Mouse (Mus musculus) spleen, adult 10 weeks (tissue): Measurements from ENCODE around the gene Krt81. TPM values are rescaled to one million over a fixed set of nuclear protein-coding genes. Genes with fewer than 3 reads are reported as not detected.

Experiments used
- polyA plus RNA-seq: library from polyadenylated mRNA; stranded (reverse); fragments of 350-450 nt; fragmentation: Illumina TruSeq; extraction: RNeasy Lipid Tissue Mini Kit (QIAGEN cat#74804); gene quantifications from one replicate; pipeline ENCODE4 v1.2.3, GENCODE M21; 2015; ENCODE audit warnings: low replicate concordance; ENCODE audit not compliant: insufficient read depth

Gene Krt81
- not detected for polyA plus RNA-seq

GRCm38 (mm10) chr15:101463651-101464050 lies at the start of gene Krt81:
Krt81 (minus strand) TSS chr15:101463751.

GRCm38 (mm10) chr15:101491431-101491830 lies 27.9 kb upstream of the Krt81 start, which contains the start of gene Krt83:
Krt83 (minus strand) TSS chr15:101491512.

DNA sequence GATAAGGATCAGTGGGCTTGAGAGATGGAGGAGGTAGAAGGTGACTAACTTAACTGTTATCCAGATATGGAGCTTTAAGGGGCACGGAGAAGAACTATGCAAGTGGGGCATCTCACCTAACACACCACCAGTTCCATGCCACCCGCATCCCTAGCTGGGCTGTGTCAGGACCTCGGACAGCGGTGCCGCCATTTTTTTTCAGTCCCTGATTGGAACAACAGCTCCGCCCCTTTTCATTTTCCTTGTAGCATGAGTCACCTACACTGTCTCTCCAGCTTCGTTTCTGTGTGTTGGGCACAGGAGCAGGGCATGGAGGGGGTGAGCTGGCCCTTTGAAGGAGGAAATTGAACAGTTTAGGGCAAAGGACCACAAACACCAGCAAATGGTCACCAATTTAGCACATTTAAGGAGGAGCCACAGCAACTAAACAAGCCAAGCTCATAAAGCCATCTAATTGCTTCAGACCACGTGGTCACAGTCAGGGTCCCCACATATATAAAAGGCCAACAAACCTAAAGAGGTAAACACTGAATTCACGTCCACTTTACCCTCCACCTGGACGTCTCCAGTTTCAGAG lies 9.5 kb upstream of the Krt81 start, which contains the start of gene Krt86:
Krt86 (plus strand) TSS at position 527 of the 577 bp plus-strand sequence.

GRCm38 (mm10) chr15:101447444-101447843 lies 16.1 kb downstream of the Krt81 start, which contains the start of gene Krt88:
Krt88 (plus strand) TSS chr15:101447744.

GRCm38 (mm10) chr15:101438555-101438954 lies 25.0 kb downstream of the Krt81 start, which contains the start of gene Krt87:
Krt87 (minus strand) TSS chr15:101438804.

GRCm38 (mm10) chr15:101410775-101411174 lies 52.8 kb downstream of the Krt81 start, which contains the start of gene Krt7:
Krt7 (plus strand) TSS chr15:101411043.

Other genes with a start within 250 kb of the Krt81 start
- gene Grasp, start 239.6 kb downstream of the Krt81 start, polyA plus RNA-seq = 1.1 TPM
- 30.7 TPM for gene Nr4a1, start 209.5 kb downstream of the Krt81 start, polyA plus RNA-seq
- 6.4 TPM for gene Atg101, start 179.5 kb downstream of the Krt81 start, polyA plus RNA-seq
- not detected for gene 6030408B16Rik, start 170.5 kb downstream of the Krt81 start, polyA plus RNA-seq
- 6.9 TPM for gene Krt80, start 93.6 kb downstream of the Krt81 start, polyA plus RNA-seq
- 1.7 TPM for gene Krt7, start 52.7 kb downstream of the Krt81 start, polyA plus RNA-seq
- not detected for gene Krt87, start 24.9 kb downstream of the Krt81 start, polyA plus RNA-seq
- not detected for gene Krt88, start 16.0 kb downstream of the Krt81 start, polyA plus RNA-seq
- not detected for gene Krt86, start 9.7 kb upstream of the Krt81 start, polyA plus RNA-seq
- gene Krt83, start 27.8 kb upstream of the Krt81 start, polyA plus RNA-seq = not detected
- gene Gm49425, start 53.5 kb upstream of the Krt81 start, polyA plus RNA-seq = not detected
- gene Krt84, start 69.1 kb upstream of the Krt81 start, polyA plus RNA-seq = not detected
- not detected for gene Krt82, start 86.9 kb upstream of the Krt81 start, polyA plus RNA-seq
- gene Krt90, start 99.2 kb upstream of the Krt81 start, polyA plus RNA-seq = not detected
- not detected for gene Krt75, start 110.2 kb upstream of the Krt81 start, polyA plus RNA-seq
- not detected for gene Gm5414, start 164.4 kb upstream of the Krt81 start, polyA plus RNA-seq
- not detected for gene Gm5478, start 183.6 kb upstream of the Krt81 start, polyA plus RNA-seq
- not detected for gene Krt6b, start 216.5 kb upstream of the Krt81 start, polyA plus RNA-seq
- gene Krt6a, start 230.6 kb upstream of the Krt81 start, polyA plus RNA-seq = not detected
- gene Krt5, start 249.1 kb upstream of the Krt81 start, polyA plus RNA-seq = not detected